Comparison of ENCODE assay signal across 10 mouse cellular contexts in the genomic region with DNA sequence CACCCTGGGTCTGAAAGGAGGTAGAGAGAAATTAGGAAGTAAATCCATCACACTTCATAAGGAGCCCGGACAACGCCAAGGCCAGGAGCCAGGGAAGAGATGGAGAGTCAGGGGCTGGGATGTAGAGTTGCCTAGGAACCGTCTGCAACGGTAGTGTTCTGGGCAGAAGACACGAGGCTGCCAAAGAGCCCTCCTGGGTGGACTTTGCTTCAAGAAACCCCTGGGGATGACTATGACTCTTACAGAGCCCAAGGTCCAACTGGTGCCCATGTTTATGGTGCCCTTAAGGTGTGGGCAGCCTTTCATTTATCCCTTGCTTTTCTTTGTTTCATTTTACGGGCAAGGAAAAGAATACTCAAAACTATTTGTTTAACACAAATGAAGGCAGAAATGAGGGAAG. TPM values are rescaled to one million over a fixed set of nuclear protein-coding genes. Genes with fewer than 3 reads are reported as not detected.
DNase-seq lines count a peak whose midpoint lies in the region; ATAC-seq and TF ChIP-seq lines count a peak whose summit lies in the region.
"Had no signal": no experiment of that assay in that cellular context is flagged by ENCODE, and none has a peak within 500 bp of the region (broad histone marks: within the 10 kb centered on the region; RNA-seq: fewer than 3 reads in every experiment).

No protein-coding gene starts in this region.

- peaks cover 72% of the 10 kb centered on the region for H3K4me1 ChIP-seq in heart, embryonic 16.5 days (ENCODE audit: control insufficient read depth, insufficient read depth, low read length)
- H3K4me1 ChIP-seq in midbrain, embryonic 12.5 days = peaks cover 54% of the 10 kb centered on the region
- peaks cover 16% of the 10 kb centered on the region; the same call in 1 of the 2 replicates for H3K4me1 ChIP-seq in midbrain, embryonic 11.5 days (ENCODE audit: control insufficient read depth, insufficient read depth, low read length)
- peaks cover 52% of the 10 kb centered on the region for H3K4me1 ChIP-seq in forebrain, embryonic 15.5 days
- H3K4me1 ChIP-seq in neural tube, embryonic 12.5 days = peaks cover 49% of the 10 kb centered on the region

- H3K4me3 ChIP-seq in heart, embryonic 16.5 days (ENCODE audit: low read length) = no peak overlapping the region
- no peak overlapping the region for H3K4me3 ChIP-seq in midbrain, embryonic 12.5 days
- no peak overlapping the region for H3K4me3 ChIP-seq in midbrain, embryonic 11.5 days (ENCODE audit: low read depth, low read length)
- H3K4me3 ChIP-seq in forebrain, embryonic 15.5 days = no peak overlapping the region
- no peak overlapping the region for H3K4me3 ChIP-seq in neural tube, embryonic 12.5 days
- H3K4me3 ChIP-seq in gastrocnemius, adult 2 months = no peak overlapping the region

- intact Hi-C loops in gastrocnemius, adult 2 months (cut with DNase I) = no loop called here

- no peak for TF ChIP-seq CTCF in gastrocnemius, adult 2 months (IDR thresholded peaks at IDR 0.05)

- H3K4me2 ChIP-seq in heart, embryonic 16.5 days (ENCODE audit: low read depth, low read length) = no peak overlapping the region
- no peak overlapping the region for H3K4me2 ChIP-seq in midbrain, embryonic 12.5 days (replicated peaks)
- no peak overlapping the region for H3K4me2 ChIP-seq in midbrain, embryonic 11.5 days
- H3K4me2 ChIP-seq in forebrain, embryonic 15.5 days (replicated peaks) = no peak overlapping the region
- H3K4me2 ChIP-seq in neural tube, embryonic 12.5 days (replicated peaks) = 0 out of 2 replicates have a peak overlapping the region, but pooled peaks have one; percentile 38

- no peaks in the 10 kb centered on the region for H3K27me3 ChIP-seq in heart, embryonic 16.5 days (ENCODE audit: control insufficient read depth, insufficient read depth, low read length)
- H3K27me3 ChIP-seq in midbrain, embryonic 12.5 days = no peaks in the 10 kb centered on the region
- no peaks in the 10 kb centered on the region for H3K27me3 ChIP-seq in midbrain, embryonic 11.5 days (ENCODE audit: control insufficient read depth, insufficient read depth, low read length)
- H3K27me3 ChIP-seq in forebrain, embryonic 15.5 days = no peaks in the 10 kb centered on the region
- no peaks in the 10 kb centered on the region for H3K27me3 ChIP-seq in neural tube, embryonic 12.5 days (replicated peaks)
- H3K27me3 ChIP-seq: CH12.LX had no signal

- DNase-seq in heart, adult 9 months (ENCODE audit: low spot score in 2 of 2) = no peak
- DNase-seq in midbrain, embryonic 11.5 days (ENCODE audit: low spot score, missing footprints) = no peak
- no peak for DNase-seq in gastrocnemius, adult 2 months
- no peak for DNase-seq in urinary bladder, postnatal 14 days (ENCODE audit: low spot score)
- DNase-seq: lung, adult 2 months had no signal

- 74% methylated on average over 6 of the region's 6 CpGs for WGBS in heart, embryonic 16.5 days
- 74% methylated on average over 6 of the region's 6 CpGs for WGBS in midbrain, embryonic 12.5 days
- WGBS in midbrain, embryonic 11.5 days = 80% methylated on average over 6 of the region's 6 CpGs
- 40% methylated on average over 6 of the region's 6 CpGs for WGBS in forebrain, embryonic 15.5 days
- WGBS in neural tube, embryonic 12.5 days = 38% methylated on average over 6 of the region's 6 CpGs

- H3K9me3 ChIP-seq in heart, embryonic 16.5 days (replicated peaks; ENCODE audit: control insufficient read depth, low read length) = no peaks in the 10 kb centered on the region
- H3K9me3 ChIP-seq in midbrain, embryonic 12.5 days = no peaks in the 10 kb centered on the region
- H3K9me3 ChIP-seq in midbrain, embryonic 11.5 days (ENCODE audit: control insufficient read depth, low read length) = no peaks in the 10 kb centered on the region; the same call in 1 of the 2 replicates
- no peaks in the 10 kb centered on the region for H3K9me3 ChIP-seq in forebrain, embryonic 15.5 days
- H3K9me3 ChIP-seq in neural tube, embryonic 12.5 days = 0 out of 2 replicates have a peak, but pooled peaks cover 4% of the 10 kb centered on the region

- no peak overlapping the region for H3K9ac ChIP-seq in heart, embryonic 16.5 days (ENCODE audit: low read length)
- no peak overlapping the region for H3K9ac ChIP-seq in midbrain, embryonic 12.5 days (replicated peaks)
- no peak overlapping the region for H3K9ac ChIP-seq in midbrain, embryonic 11.5 days (ENCODE audit: low read length)
- H3K9ac ChIP-seq in forebrain, embryonic 15.5 days (replicated peaks) = no peak overlapping the region
- no peak overlapping the region for H3K9ac ChIP-seq in neural tube, embryonic 12.5 days

- no peaks in the 10 kb centered on the region for H3K36me3 ChIP-seq in heart, embryonic 16.5 days (ENCODE audit: control insufficient read depth, insufficient read depth)
- 0 out of 2 replicates have a peak, but pooled peaks cover 5% of the 10 kb centered on the region for H3K36me3 ChIP-seq in midbrain, embryonic 12.5 days
- no peaks in the 10 kb centered on the region for H3K36me3 ChIP-seq in midbrain, embryonic 11.5 days (ENCODE audit: control insufficient read depth, insufficient read depth, low read length)
- no peaks in the 10 kb centered on the region for H3K36me3 ChIP-seq in forebrain, embryonic 15.5 days
- H3K36me3 ChIP-seq in neural tube, embryonic 12.5 days = peaks cover 11% of the 10 kb centered on the region; the same call in 1 of the 2 replicates

- H3K27ac ChIP-seq in heart, embryonic 16.5 days (ENCODE audit: low read length) = peak overlapping the region; percentile 77
- peak overlapping the region; percentile 65; the same call in 1 of the 2 replicates for H3K27ac ChIP-seq in midbrain, embryonic 12.5 days (replicated peaks)
- no peak overlapping the region for H3K27ac ChIP-seq in midbrain, embryonic 11.5 days (ENCODE audit: low read depth, low read length)
- peak overlapping the region; percentile 58 for H3K27ac ChIP-seq in forebrain, embryonic 15.5 days (replicated peaks)
- H3K27ac ChIP-seq in neural tube, embryonic 12.5 days = 0 out of 2 replicates have a peak overlapping the region, but pooled peaks have one; percentile 62
- H3K27ac ChIP-seq in gastrocnemius, adult 2 months = no peak overlapping the region

- no peak for ATAC-seq in heart, embryonic 16.5 days (replicated peaks; ENCODE audit: extremely low read depth, insufficient read depth, low FRiP score)
- no peak for ATAC-seq in midbrain, embryonic 12.5 days (ENCODE audit: low FRiP score, low read depth)
- ATAC-seq in midbrain, embryonic 11.5 days (ENCODE audit: low FRiP score) = no peak
- ATAC-seq in forebrain, embryonic 15.5 days (replicated peaks) = no peak
- peak; percentile 6; the same call in 1 of the 2 replicates for ATAC-seq in neural tube, embryonic 12.5 days (ENCODE audit: low FRiP score, low read depth)

RNA-seq across cellular contexts. Expression of a gene that starts 33.7 kb away (rescaled TPM):
- polyA plus RNA-seq in heart, embryonic 16.5 days (2015; fragmentation: Nextera tagmentation; extraction: Ambion mirVana) = 0.59 and 0.60 TPM in 2 replicates
- polyA plus RNA-seq in midbrain, embryonic 12.5 days (2016; fragmentation: Nextera tagmentation; extraction: Ambion mirVana) = 3.6 and 3.7 TPM in 2 replicates
- 3.4 and 3.8 TPM in 2 replicates for polyA plus RNA-seq in midbrain, embryonic 11.5 days (2014; fragmentation: Nextera tagmentation; extraction: Ambion mirVana)
- 6.0 and 6.5 TPM in 2 replicates for polyA plus RNA-seq in forebrain, embryonic 15.5 days (2015; fragmentation: Nextera tagmentation; extraction: Ambion mirVana)
- polyA plus RNA-seq in neural tube, embryonic 12.5 days (2016; fragmentation: Nextera tagmentation; extraction: Ambion mirVana) = 2.8 and 3.2 TPM in 2 replicates
- total RNA-seq in gastrocnemius, adult 2 months (2021) = under 1 TPM; 0.10 to 0.17 TPM

RNA-seq across cellular contexts. Expression of a gene that starts 36.7 kb away (rescaled TPM):
- polyA plus RNA-seq in heart, embryonic 16.5 days (2015; fragmentation: Nextera tagmentation; extraction: Ambion mirVana) = 7.1 and 7.5 TPM in 2 replicates
- polyA plus RNA-seq in midbrain, embryonic 12.5 days (2016; fragmentation: Nextera tagmentation; extraction: Ambion mirVana) = 6.5 and 6.6 TPM in 2 replicates
- polyA plus RNA-seq in midbrain, embryonic 11.5 days (2014; fragmentation: Nextera tagmentation; extraction: Ambion mirVana) = 3.4 and 3.9 TPM in 2 replicates
- 4.3 and 5.0 TPM in 2 replicates for polyA plus RNA-seq in forebrain, embryonic 15.5 days (2015; fragmentation: Nextera tagmentation; extraction: Ambion mirVana)
- 6.1 and 6.3 TPM in 2 replicates for polyA plus RNA-seq in neural tube, embryonic 12.5 days (2016; fragmentation: Nextera tagmentation; extraction: Ambion mirVana)
- 10 to 100 TPM; 10.2 to 11.9 TPM for total RNA-seq in gastrocnemius, adult 2 months (2021)

Comparison
In these comparisons a context has a peak if more than half of its experiments do, and no peak if none do; other contexts are left out.
1. H3K27ac ChIP-seq: peak in heart, embryonic 16.5 days (single experiment), midbrain, embryonic 12.5 days (single experiment), forebrain, embryonic 15.5 days (single experiment) and neural tube, embryonic 12.5 days (single experiment); none in midbrain, embryonic 11.5 days (single experiment) and gastrocnemius, adult 2 months (single experiment).